Mouse (Mus musculus) mouse trophoblast stem cell (cell line): ENCODE results near the gene Carns1.

Source experiments
- in situ Hi-C, 2 experiments: fragments of 300-500 bp; cut with MseI, MboI; formaldehyde crosslinking; loops; 2 replicates in 1 of 2; 3 replicates in 1 of 2; pipeline ENCODE4 v1.15.1; 2025

Carns1 gene

DNA sequence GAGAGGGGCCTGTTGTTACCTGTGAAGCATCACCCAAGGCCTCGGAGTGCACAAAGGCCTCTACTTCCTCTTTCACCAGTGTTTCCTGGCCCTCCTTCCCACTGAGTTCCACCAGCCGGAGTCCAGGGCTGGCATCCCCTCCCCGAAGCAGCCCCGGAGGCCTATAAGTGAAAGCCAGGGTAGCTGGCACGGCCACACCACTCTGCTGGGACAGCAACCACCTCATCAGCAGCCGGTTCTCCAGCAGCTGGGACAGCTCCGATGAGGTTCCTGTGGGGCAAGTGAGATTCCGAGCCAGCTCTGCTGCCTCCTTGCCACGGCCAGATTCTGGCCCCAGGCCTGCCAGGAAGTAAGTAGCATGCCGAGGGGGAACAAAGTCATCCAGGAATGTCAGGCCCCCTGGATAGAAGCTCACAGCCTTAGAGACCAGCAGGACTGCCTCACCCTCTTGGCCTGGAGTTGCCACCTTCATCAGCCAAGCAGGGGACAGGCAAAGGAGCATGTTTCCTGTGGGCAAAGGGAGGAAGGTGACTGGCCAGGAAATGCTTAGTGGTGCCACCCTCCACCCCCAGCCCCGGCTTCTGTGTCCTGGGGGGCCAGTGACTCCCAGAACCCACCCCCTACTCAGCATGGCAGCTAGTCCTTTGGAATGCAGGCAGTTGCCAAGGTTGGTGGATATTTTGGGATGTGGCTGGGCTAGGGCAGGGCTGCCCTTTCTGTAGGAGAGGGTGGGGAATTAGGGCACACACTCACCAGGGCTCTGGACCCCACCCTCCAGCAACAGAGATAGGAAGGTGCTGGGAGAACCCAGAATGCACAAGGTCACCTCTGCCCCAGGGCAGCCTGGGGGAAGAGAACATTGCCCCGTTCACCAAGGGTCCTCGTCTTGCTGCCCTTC is 3.6 kb downstream of the Carns1 start:
- in situ Hi-C loops: no loop called here

DNA sequence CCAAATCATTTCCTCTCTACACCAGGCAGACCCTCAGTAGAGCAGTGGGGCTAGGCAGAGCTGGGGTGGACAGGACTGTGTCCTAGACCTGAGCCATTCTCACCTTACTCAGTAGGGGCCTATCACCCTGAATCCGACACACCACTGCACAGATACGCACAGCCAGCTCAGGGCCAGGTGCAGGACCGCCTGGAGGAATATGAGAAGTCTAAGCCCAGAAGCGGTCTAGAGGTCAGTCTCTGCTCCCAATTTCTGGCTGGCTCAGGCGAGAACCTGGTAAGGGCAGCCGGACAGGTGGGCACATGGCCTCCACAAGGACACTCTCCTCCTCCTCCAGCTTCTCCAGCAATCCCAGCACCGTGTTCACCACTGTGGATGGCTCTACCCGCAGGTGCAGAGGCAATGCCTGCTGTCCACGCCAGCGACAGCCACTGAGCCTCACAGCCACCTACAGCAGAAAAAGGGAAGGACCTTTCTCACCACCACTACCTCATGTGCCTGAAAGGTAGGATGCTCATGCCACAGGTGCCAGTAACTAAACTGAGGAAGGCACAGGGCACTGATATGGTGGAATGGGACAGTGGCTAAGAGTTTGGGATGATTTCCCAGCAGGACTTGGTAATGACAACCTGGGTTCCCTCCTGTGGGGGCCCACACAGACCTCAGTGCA is 4.4 kb downstream of the Carns1 start:
- in situ Hi-C loops: no loop called here

DNA sequence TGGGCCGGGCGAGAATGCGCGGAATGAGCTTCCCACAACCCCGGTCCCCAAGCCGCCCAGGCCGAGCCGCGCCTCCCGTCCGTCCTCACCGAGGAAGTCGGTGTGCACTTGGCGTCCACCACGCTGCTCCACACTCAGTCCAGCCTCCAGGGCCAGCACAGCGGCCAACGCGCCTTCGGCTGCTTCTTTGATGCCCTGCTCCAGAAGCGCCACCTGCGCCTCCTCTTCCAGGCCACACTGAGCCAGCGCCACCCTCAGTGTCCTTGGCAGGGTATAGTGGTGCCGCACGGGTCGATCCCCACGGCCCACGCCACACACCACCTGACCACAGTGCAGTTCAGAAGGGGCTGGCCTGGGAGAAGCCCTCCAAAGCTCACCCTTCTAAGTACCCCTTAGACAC is 5.5 kb downstream of the Carns1 start:
- in situ Hi-C loops: no loop called here

DNA sequence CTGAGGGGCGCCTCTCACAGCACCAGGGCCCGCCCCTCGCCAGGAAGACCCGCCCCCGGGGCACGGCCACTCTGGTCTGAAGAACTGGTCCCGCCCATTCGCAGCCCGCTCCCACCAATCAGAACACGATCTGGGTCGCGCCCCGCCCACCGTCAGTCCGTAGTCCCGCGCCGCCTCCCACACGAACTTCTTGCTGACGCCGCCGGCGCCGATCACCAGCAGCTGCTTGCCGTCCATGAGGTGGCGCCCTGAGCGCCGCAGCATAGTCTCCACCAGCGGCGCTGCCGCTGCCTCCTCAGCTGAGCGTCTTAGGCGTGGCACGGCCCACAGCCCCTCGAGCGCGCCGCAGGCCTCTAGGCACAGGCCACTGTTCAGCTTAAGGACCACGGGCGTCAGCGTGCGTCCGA is 5.9 kb downstream of the Carns1 start:
- in situ Hi-C loops: no loop called here

DNA sequence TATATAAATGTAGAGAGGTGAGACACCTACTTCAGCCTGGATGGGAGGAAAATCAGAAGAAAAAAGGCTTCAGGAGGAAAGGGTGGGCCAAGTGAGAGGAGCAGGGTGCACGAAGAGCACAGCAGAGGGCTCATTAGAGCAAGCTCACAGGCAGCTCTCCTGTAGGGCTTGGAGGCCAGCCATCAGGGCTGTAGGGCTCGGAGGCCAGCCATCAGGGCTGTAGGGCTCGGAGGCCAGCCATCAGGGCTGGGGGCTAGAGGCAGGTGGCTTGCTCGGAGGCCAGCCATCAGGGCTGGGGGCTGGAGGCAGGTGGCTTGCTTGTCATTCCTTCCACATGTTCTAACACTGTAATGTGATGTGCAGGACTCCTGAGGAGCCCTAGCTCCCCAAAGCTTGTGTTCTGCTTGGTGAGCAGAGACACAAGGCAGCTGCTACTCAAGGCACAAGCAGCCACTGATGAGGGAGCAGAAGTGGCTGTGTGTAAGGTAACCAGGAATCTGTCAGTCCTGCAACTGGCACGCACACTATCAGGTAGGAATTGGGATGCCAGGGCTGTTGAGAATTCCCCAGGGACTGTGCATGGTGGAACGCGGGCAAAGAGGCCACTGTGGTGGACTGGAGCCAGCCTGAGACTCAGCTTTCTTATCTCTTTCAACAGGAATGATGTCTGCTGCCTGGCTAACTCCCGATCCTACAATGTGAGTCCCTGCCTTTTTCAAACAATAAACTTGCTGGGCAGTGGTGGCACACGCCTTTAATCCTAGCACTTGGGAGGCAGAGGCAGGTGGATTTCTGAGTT is 8.4 kb downstream of the Carns1 start:
- in situ Hi-C loops: no loop called here

DNA sequence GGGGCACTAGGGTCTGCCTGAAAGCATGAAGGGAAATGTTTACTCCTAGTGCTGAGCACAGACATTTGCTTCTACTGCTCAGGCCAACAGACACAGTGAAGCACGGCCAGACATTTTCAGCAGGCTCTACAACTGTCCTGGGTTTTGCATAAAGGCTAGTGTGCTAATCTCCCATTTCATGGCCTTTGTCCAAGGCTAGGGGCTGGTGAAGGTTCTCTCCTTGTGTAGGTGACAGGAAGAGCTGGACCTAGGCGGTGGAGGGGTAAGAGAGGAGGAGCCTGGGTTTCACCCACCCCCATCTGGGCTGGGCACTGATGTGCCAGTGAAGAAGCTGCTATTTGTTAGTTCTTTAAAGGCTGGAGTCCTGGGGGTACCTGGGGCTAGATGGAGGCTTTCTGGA is 10.6 kb downstream of the Carns1 start:
- in situ Hi-C loops: no loop called here

DNA sequence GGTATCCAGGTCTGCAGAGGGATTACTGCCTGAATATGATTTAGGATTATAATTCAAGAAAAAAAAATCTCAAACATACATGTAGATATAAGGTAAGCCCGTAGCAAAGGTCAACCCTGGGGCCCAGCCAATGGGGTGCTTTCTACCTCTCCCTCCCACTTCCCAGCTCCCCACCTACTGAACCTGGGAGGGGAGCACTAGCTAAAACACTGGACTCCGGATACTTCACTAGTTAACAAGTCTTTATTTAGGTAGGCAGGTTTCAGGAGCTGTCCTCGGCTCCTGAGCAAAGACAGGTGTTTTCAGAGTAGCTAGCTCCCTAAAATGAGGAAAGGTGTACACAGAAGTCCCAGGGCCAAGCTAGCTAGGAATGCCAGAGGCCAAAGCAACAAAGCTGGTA is 11.2 kb downstream of the Carns1 start:
- in situ Hi-C loops: no loop called here

DNA sequence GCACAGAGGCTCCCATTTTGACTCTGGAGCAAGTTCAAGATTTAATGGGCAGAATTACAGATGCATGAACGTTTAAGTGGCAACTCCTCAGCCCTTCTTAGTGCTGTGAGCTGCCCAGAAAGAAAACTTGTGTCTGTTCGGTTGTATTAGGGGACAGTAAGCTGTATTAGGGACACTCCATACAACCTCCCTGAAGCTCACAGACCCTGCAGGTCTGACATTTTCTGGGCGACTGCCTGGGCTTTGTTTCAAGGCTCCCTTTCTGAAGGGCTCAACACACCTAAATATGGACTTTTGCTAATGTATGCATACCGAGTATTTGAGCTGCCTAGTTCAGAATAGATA is 11.8 kb downstream of the Carns1 start:
- in situ Hi-C loops: no loop called here

DNA sequence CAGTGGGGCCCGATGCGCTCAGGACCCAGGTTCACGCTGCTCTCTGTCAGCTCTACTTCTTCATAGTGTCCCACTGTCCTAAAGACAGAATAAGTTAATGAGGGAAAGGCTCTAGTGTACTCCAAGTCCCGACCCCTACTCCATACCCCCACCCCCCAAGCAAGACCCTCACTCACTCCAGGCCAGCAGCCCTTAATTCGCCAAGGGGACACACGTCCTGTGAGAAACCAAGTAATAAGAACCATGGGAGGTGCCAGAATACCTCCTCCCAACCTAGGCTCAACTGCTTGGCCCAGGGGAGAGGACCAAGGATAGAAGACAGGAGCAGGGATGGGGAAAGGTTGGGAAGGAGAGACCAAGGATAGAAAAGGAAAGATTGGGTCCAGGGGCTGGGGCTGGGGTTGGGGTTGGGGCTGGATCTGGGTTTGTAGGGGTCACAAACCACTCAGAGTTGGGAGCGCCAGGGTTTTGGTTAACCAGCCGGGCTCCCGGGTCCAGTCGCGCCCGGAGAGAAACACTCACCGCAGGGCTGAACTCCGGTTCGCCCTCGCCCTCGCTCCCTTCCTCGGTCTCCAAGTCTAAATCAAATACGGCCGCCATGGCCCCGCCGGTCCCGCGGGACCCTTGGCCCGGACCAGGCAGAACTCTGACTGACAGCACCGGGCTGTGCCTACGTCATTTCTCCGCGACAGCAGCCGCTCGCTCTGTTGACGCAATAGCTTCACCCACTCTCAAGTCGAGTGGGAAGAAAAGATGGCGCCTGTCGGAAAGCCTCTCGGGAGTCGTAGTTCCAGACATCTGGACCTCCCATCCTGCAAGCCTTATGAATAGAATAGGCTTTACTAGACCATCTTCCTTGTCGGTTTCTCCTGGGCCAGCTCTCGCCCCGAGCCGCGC is 12.4 kb downstream of the Carns1 start, which contains the start of gene Rps6kb2:
Rps6kb2 (minus strand) TSS at position 709 of the 897 bp plus-strand sequence.
- in situ Hi-C loops: no loop called here

DNA sequence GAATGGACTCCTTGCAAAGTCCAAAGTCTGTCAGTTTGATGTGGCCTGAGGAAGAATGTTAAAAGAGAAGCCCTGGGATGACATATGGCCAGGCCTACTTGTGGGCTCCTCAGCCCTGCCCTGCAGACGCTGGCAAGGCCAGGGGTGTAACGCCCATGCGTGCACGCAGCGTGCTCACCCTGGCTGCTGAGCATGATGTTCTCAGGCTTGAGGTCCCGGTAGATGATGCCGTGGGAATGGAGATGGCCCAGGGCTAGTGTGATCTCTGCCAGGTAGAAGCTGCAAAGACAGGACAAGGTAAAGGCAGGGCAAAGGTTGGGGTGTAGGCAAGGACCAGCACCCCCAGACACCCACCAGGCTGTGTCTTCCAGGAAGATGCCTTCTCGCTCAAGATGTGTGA is 16.2 kb downstream of the Carns1 start:
- in situ Hi-C loops: no loop called here

DNA sequence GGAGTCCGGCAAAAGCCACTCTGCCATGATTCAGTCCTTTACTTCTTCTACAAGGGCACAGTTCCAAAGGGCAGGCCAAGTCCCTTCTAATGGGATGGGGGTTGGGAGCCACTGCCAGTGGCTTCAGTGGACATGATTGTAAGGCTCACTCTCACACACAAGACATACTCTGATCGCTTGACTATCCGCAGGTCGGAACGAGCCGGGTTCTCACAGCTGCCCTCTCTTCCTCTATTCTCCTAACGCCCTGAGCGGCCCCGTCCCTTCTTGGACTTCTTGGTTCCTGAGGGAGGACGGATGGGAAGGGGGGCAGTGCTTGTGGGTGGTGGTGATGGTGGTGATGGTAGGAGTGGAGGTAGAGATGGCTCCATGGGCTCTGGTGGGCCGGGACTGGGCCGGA is 18.5 kb downstream of the Carns1 start:
- in situ Hi-C loops: no loop called here

DNA sequence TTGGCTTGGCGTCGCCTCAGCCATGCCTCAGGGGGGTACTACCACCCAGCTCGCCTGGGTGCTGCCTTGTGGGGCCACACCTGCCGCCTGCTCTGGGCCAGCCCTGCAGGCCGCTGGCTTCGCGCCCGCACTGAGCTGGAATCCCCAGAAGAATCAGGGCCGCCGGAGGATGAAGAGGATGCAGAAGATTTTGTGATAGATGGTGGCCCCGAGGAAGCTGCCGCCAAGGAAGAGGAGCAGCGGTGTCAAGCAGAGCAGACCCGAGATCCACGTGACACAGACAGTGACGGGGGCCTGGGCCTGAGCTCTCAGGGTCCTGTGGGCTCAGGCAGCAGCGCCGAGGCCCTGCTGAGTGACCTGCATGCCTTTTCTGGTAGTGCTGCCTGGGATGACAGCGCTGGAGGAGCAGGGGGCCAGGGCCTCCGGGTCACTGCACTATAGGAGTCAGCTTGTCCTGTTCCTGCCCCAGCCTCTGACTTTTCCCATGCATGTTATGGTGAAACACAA is 19.2 kb downstream of the Carns1 start:
- in situ Hi-C loops: no loop called here

DNA sequence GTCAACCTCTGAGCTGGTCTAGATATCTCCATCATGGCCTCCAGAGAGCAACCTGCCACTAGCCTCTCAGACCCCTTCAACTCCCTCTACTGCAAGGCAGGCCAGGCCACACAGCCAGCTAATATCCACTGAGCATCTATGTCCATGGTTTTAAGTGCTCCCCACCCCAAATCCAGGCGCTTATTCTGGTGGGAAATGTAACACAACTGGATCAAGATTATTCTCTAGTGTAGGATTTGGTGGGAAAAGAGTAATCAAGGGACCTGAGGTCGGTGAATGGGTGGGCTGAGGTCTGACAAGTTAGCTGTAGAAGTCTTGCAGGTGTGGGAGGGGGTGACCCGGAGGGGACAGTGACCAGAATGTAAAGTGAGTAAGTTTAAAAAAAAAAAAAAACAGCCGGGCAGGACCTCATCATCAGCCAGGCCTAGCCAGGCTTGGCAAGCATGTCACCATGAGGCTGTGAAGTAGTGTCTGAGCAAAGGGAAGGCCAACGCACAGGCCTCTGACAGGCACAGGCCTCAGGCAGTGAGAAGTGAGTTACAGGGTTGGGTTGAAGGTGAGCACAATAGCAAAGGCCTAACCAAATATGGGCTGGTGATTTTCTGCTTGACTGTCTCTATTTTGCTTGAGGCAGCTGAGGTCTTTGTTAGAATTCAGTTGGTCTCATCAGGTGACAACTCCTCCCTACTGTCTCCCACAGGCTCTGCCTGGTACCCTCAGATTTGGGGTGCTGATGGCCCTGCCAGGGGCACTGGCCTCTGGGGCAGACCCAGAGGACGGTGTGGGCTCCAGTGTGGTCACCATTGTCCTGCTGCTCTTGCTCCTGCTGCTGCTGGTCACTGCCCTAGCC is 19.8 kb downstream of the Carns1 start:
- in situ Hi-C loops: no loop called here

DNA sequence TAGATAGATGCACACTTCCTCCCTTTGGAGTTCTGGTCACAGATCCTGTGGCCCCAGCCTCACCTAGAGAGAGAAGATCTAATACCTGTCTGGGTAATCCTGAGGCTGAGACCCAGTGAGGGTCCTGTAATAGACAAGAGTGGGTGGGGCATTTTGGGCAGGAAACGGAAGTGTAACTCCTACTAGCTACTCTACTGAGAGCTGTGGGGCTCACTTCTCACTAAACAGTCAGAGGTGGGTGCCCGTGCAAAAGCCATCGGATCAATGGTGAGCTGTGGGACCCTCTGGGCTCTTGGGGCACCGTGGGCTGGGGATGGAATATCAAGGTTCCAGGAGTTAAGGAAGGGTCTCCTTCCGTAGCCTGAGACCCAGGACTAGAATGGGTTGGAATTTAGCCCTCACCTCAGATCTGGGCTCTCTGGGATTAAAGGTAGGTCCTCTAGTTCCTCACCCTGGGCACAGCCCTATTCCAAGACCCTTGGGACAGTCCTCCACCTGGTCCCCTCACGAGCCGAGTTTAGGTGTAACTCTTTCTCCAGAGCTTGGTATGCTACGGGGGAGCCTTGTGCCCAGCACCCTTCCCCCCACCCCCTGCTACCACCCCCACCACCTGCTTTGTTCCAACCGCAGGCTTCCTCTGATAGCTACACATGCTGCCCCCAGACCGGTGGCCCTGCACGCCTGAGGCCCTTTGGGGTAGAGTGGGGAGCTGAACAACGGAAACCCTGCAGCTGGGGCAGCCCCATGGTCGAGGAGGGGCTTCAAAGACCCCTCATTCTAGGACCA is 20.6 kb downstream of the Carns1 start:
- in situ Hi-C loops: no loop called here

DNA sequence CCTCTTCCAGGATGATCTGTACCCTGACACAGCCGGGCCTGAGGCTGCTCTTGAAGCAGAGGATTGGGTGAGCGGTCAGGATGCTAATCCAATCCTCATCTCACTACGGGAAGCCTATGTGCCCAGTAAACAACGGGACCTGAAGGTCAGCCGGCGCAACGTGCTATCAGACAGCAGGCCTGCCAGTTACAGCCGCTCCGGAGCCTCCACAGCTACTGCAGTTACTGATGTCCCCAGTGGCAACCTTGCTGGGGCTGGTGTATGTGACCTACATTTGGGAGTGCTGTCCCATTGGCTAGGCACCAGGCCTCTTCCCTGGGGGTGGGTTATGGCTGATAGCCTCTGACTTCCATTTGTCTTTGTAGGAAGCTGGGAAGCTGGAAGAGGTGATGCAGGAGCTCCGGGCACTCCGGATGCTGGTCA is 22.0 kb downstream of the Carns1 start, which contains the start of gene Ptprcap:
Ptprcap (plus strand) TSS at position 373 of the 423 bp plus-strand sequence.
- in situ Hi-C loops: no loop called here

DNA sequence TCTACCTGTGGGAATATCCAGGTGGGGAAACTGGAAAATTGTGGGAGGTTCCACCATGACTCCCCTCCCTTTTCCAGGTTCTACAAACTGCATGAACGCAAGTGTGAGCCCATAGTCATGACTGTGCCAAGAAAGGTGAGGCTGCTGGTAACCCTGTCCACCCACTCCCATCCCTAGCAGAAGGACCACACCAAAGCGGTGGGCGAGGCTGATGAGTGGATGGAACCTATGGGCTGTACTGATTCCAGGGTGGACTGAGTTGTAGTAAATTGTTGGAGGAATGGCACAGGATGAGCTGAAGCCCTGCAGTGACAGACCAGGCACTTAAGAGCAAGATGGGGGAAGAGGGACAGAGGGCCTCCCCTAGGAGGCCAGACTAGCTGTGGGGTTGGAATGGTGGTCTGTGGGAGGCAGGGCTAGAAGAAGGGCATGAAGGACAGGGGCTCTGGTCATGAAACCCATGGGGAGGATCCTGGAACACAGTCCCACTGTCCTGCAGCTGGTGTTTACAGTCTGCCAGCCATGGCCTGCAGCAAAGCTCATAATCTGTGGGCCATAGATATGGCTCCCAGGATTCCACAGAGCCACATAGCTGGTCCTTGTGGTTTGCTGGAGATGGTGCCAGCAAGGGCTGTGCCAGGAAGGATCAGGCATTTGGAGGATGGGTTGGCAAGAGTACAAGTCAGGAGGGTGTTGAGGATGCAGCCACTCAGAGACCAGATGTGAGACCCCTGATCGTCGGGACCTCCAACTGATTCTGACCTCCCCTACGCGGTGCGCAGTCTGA is 22.6 kb downstream of the Carns1 start:
- in situ Hi-C loops: no loop called here

DNA sequence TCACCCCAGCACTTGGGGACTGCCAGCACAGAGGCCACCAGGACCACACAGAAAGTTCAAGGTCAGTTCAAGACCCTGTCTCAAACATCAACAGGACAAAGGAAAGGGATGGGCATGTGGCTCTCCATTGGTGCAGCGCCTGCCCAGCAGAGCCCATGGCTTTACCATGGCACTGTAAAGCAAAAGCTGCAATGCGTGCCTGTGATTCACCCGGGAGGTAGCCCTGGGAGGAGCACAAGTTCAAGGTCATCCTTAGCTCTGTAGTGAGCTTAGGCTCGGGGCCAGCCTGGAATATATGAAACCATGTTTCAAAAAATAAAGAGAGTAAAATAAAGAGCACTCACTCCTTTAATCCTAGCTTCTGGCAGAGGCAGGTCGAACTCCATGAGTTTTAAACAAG is 23.4 kb downstream of the Carns1 start:
- in situ Hi-C loops: no loop called here

DNA sequence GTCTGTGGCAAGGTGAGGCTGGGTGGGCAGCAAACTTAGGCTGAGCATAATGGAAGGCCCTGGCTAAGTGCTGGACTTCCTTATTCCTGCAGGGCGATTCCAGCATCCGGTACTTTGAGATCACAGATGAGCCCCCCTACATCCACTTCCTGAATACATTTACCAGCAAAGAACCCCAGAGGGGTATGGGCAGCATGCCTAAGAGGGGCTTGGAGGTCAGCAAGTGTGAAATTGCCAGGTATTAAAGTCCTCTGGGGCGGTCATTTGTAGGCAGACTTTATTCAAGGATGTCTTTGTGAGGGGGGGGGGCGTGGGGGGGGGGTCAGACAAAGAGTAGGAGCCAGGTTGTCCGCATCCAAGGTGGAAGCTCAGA is 23.8 kb downstream of the Carns1 start:
- in situ Hi-C loops: no loop called here
